Mouse (Mus musculus) liver, embryonic 14.5 days (tissue): ENCODE results near the gene Traf2.

Experiments used
- CTCF ChIP-seq: IDR thresholded peaks from 2 replicates; pipeline ENCODE4 v1.5.1; 2016; ENCODE audit warnings: antibody characterized with exemption, low read depth, control low read depth
- EP300 ChIP-seq: IDR thresholded peaks from 2 replicates; pipeline ENCODE4 v1.6.1; 2016; ENCODE audit warnings: antibody characterized with exemption, low read depth

DNA sequence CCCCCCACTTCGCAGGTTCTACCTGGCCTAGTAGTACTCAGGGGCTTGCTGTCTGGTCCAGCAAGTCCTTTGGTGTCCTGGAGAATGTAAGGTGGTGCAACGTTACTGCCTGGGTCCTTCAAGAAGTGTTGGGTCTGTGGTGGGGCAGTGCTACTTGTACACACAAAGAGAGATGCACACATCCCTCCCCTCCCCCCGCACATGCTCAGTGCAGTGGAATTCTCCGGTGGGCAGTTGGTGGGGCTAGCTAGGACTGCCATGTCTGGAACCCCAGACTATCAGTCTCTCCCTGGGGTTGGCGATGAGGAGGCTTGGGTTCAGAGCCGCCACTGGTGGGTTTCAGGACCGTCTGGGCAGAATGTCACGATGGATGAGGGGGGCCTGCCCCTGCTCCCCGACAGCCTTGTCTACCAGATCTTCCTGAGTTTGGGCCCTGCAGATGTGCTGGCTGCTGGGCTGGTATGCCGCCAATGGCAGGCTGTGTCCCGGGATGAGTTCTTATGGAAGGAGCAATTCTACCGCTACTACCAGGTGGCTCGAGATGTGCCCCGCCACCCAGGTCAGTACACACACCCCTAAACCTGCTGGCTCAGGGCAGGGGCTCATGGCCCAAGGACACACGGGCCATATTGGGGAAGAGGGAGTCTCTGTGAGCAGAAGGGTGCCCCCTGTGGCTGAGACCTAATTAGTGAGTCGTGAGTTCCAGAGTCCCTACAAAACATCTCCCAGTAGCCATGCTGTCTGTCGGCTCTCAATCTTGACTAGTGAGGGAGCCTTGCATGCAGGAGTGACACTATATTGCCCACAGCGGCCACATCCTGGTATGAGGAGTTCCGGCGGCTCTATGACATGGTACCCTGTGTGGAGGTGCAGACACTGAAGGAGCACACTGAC lies 44.9 kb downstream of the Traf2 start, which contains the start of gene C8g:
- peak; percentile 55 for TF ChIP-seq CTCF
- TF ChIP-seq EP300 = no peak
